Mouse (Mus musculus) kidney, postnatal 14 days (tissue): Measurements from ENCODE around the gene Fam184b.

Experiments used
- DNase-seq: peaks from one replicate; pipeline ENCODE4 v3.0.0; 2022; ENCODE audit warnings: mixed read lengths

The Fam184b gene

GRCm38 (mm10) chr5:45593276-45593675, 46.1 kb downstream of the Fam184b start:
- no peak for DNase-seq

- no peak for DNase-seq
Measured at GRCm38 (mm10) chr5:45590094-45590493, 49.3 kb downstream of the Fam184b start.

- DNase-seq: no peak
Measured at GRCm38 (mm10) chr5:45584601-45585000, 54.8 kb downstream of the Fam184b start.

- DNase-seq: no peak
Measured at GRCm38 (mm10) chr5:45580279-45580678, 59.1 kb downstream of the Fam184b start.

- no peak for DNase-seq
Measured at GRCm38 (mm10) chr5:45577376-45577775, 62.0 kb downstream of the Fam184b start.

- no peak for DNase-seq
Measured at GRCm38 (mm10) chr5:45576716-45577115, 62.7 kb downstream of the Fam184b start.

GRCm38 (mm10) chr5:45572816-45573215, 66.6 kb downstream of the Fam184b start:
- DNase-seq: peak; percentile 67

GRCm38 (mm10) chr5:45565829-45566228, 73.6 kb downstream of the Fam184b start:
- DNase-seq: no peak

- DNase-seq: peak; percentile 58
Measured at GRCm38 (mm10) chr5:45564054-45564453, 75.4 kb downstream of the Fam184b start.

- DNase-seq: no peak
Measured at GRCm38 (mm10) chr5:45549586-45549985, 89.8 kb downstream of the Fam184b start.

GRCm38 (mm10) chr5:45543374-45543773, 96.0 kb downstream of the Fam184b start:
- no peak for DNase-seq

GRCm38 (mm10) chr5:45539502-45539901, 99.9 kb downstream of the Fam184b start:
- no peak for DNase-seq

- DNase-seq: no peak
Measured at GRCm38 (mm10) chr5:45535177-45535576, 104.2 kb downstream of the Fam184b start.

GRCm38 (mm10) chr5:45534319-45535098, 104.9 kb downstream of the Fam184b start:
- DNase-seq: peak; percentile 88

- DNase-seq: peak; percentile 53
Measured at GRCm38 (mm10) chr5:45529696-45530095, 109.7 kb downstream of the Fam184b start.

GRCm38 (mm10) chr5:45526338-45526737, 113.1 kb downstream of the Fam184b start:
- no peak for DNase-seq

GRCm38 (mm10) chr5:45525101-45525500, 114.3 kb downstream of the Fam184b start:
- DNase-seq: no peak

GRCm38 (mm10) chr5:45521601-45522000, 117.8 kb downstream of the Fam184b start:
- DNase-seq: no peak

GRCm38 (mm10) chr5:45520809-45521110, 118.7 kb downstream of the Fam184b start:
- no peak for DNase-seq

- peak; percentile 97 for DNase-seq
Measured at GRCm38 (mm10) chr5:45519960-45520808, 119.2 kb downstream of the Fam184b start, which contains the start of gene Med28. Med28 (plus strand) TSS chr5:45520229.

- no peak for DNase-seq
Measured at GRCm38 (mm10) chr5:45515151-45515743, 124.2 kb downstream of the Fam184b start.

- no peak for DNase-seq
Measured at GRCm38 (mm10) chr5:45514599-45514998, 124.8 kb downstream of the Fam184b start.

GRCm38 (mm10) chr5:45513511-45513910, 125.9 kb downstream of the Fam184b start:
- DNase-seq: no peak

GRCm38 (mm10) chr5:45512908-45513307, 126.5 kb downstream of the Fam184b start:
- no peak for DNase-seq
